Mouse (Mus musculus) CH12.LX (cell line): ENCODE results near the gene Cap2. TPM values are rescaled to one million over a fixed set of nuclear protein-coding genes. Genes with fewer than 3 reads are reported as not detected.

Experiments used
- DNase-seq: peaks from one replicate; pipeline ENCODE4 v3.0.0-alpha.2; 2013; ENCODE audit errors: extremely low read depth
- H3K27ac ChIP-seq: 2 replicates; pipeline ENCODE4 v1.5.1; 2012; ENCODE audit warnings: low read depth, mild to moderate bottlenecking, control low read depth, moderate library complexity; ENCODE audit not compliant: insufficient read depth
- H3K27me3 ChIP-seq: replicated peaks from 2 replicates; pipeline ENCODE3; 2012; ENCODE audit warnings: inconsistent platforms
- H3K36me3 ChIP-seq, 2 experiments: replicated peaks in 1 of 2; 2 replicates each; pipeline versions ENCODE3 to v1.6.1; 2012; ENCODE audit warnings: inconsistent platforms in 1 of 2, low read length in 1 of 2, mild to moderate bottlenecking in 1 of 2, mixed read lengths in 1 of 2, moderate library complexity in 1 of 2; ENCODE audit not compliant: control insufficient read depth in 1 of 2, insufficient read depth in 1 of 2
- H3K4me1 ChIP-seq, 2 experiments: 2 replicates each; pipeline ENCODE4 v1.6.1; 2012; ENCODE audit warnings: inconsistent platforms in 1 of 2, moderate library complexity in 1 of 2; ENCODE audit not compliant: insufficient read depth in 2 of 2, control insufficient read depth in 1 of 2
- H3K4me2 ChIP-seq: 2 replicates; pipeline ENCODE4 v1.6.1; 2012; ENCODE audit warnings: low read depth, mild to moderate bottlenecking, control low read depth; ENCODE audit not compliant: poor library complexity, insufficient read depth, severe bottlenecking
- H3K4me3 ChIP-seq, 3 experiments: fragments of 150-350 bp in 1 of 3; sonication (generic) in 1 of 3; replicated peaks in 1 of 3; 2 replicates each; pipeline versions ENCODE3 to v1.5.1; 2011 to 2012; ENCODE audit warnings: low read depth in 2 of 3, low read length in 2 of 3, mild to moderate bottlenecking in 2 of 3, moderate library complexity in 2 of 3, control low read depth in 1 of 3, improper control_type of control experiment in 1 of 3, inconsistent platforms in 1 of 3, mixed read lengths in 1 of 3; ENCODE audit not compliant: poor library complexity in 1 of 3
- H3K79me2 ChIP-seq: replicated peaks from 2 replicates; pipeline ENCODE4 v1.6.1; 2012; ENCODE audit warnings: mild to moderate bottlenecking, moderate library complexity; ENCODE audit not compliant: control insufficient read depth, poor library complexity, insufficient read depth, severe bottlenecking; ENCODE audit errors: extremely low read depth
- H3K9ac ChIP-seq: 2 replicates; pipeline ENCODE4 v1.6.1; 2012; ENCODE audit warnings: low read depth, mild to moderate bottlenecking, control low read depth, moderate library complexity; ENCODE audit not compliant: insufficient read depth
- H3K9me3 ChIP-seq: replicated peaks from 2 replicates; pipeline ENCODE3; 2012; ENCODE audit warnings: low read length, inconsistent platforms, mixed read lengths
- BHLHE40 ChIP-seq: IDR thresholded peaks from 2 replicates; pipeline ENCODE4 v1.6.1; 2011; ENCODE audit warnings: mild to moderate bottlenecking, low read depth, low read length, improper control_type of control experiment
- CHD1 ChIP-seq: IDR thresholded peaks from 2 replicates; pipeline ENCODE4 v1.6.1; 2012; ENCODE audit warnings: low read depth, low read length, improper control_type of control experiment, inconsistent platforms
- CHD2 ChIP-seq: IDR thresholded peaks from 2 replicates; pipeline ENCODE4 v1.6.1; 2011; ENCODE audit warnings: low read length, improper control_type of control experiment
- CTCF ChIP-seq, 2 experiments: IDR thresholded peaks in 1 of 2; conservative IDR thresholded peaks in 1 of 2; 2 replicates each; pipeline ENCODE4 v1.5.1; 2011 to 2012; ENCODE audit warnings: low read depth in 2 of 2, low read length in 2 of 2, improper control_type of control experiment in 1 of 2, inconsistent platforms in 1 of 2, mild to moderate bottlenecking in 1 of 2, moderate library complexity in 1 of 2
- ELF1 ChIP-seq: IDR thresholded peaks from 2 replicates; pipeline ENCODE4 v1.6.1; 2014; ENCODE audit warnings: low read depth, mild to moderate bottlenecking, inconsistent platforms, low read length, improper control_type of control experiment
- EP300 ChIP-seq: IDR thresholded peaks from 2 replicates; pipeline ENCODE4 v1.6.1; 2011; ENCODE audit warnings: low read length, improper control_type of control experiment
- ETS1 ChIP-seq: conservative IDR thresholded peaks from 2 replicates; pipeline ENCODE4 v1.6.1; 2012; ENCODE audit warnings: low read depth, mild to moderate bottlenecking, inconsistent platforms, low read length, improper control_type of control experiment, moderate library complexity
- HCFC1 ChIP-seq: IDR thresholded peaks from 2 replicates; pipeline ENCODE4 v1.6.1; 2012; ENCODE audit warnings: low read depth, mild to moderate bottlenecking, inconsistent platforms, low read length, improper control_type of control experiment
- IRF4 ChIP-seq: IDR thresholded peaks from 2 replicates; pipeline ENCODE4 v1.6.1; 2014; ENCODE audit warnings: low read depth, mild to moderate bottlenecking, inconsistent platforms, low read length, improper control_type of control experiment
- JUND ChIP-seq: conservative IDR thresholded peaks from 2 replicates; pipeline ENCODE4 v1.6.1; 2011; ENCODE audit warnings: low read depth, low read length, improper control_type of control experiment
- KAT2A ChIP-seq: IDR thresholded peaks from 2 replicates; pipeline ENCODE4 v1.6.1; 2012; ENCODE audit warnings: low read length, improper control_type of control experiment, inconsistent platforms; ENCODE audit not compliant: insufficient replicate concordance
- MYC ChIP-seq: IDR thresholded peaks from 2 replicates; pipeline ENCODE4 v1.6.1; 2011; ENCODE audit warnings: low read depth, mild to moderate bottlenecking, improper control_type of control experiment, low read length
- POLR2A ChIP-seq: IDR thresholded peaks from 2 replicates; pipeline ENCODE4 v1.6.1; 2011; ENCODE audit warnings: low read depth, mild to moderate bottlenecking, improper control_type of control experiment, low read length
- POLR2AphosphoS2 ChIP-seq: IDR thresholded peaks from 2 replicates; pipeline ENCODE4 v1.6.1; 2011; ENCODE audit warnings: low read depth, low read length, improper control_type of control experiment
- RAD21 ChIP-seq: IDR thresholded peaks from 2 replicates; pipeline ENCODE4 v1.6.1; 2011; ENCODE audit warnings: low read depth, mild to moderate bottlenecking, low read length, improper control_type of control experiment, moderate library complexity
- RCOR1 ChIP-seq: conservative IDR thresholded peaks from 2 replicates; pipeline ENCODE4 v1.6.1; 2012; ENCODE audit warnings: low read depth, mild to moderate bottlenecking, inconsistent platforms, low read length, improper control_type of control experiment
- SMC3 ChIP-seq: IDR thresholded peaks from 2 replicates; pipeline ENCODE4 v1.6.1; 2011; ENCODE audit warnings: low read depth, low read length, improper control_type of control experiment
- ZC3H11A ChIP-seq: IDR thresholded peaks from 2 replicates; pipeline ENCODE4 v1.6.1; 2012; ENCODE audit warnings: low read depth, mild to moderate bottlenecking, inconsistent platforms, low read length, improper control_type of control experiment
- ZKSCAN1 ChIP-seq: IDR thresholded peaks from 2 replicates; pipeline ENCODE4 v1.6.1; 2012; ENCODE audit warnings: low read depth, inconsistent platforms, low read length, improper control_type of control experiment, borderline replicate concordance
- dilution Hi-C: fragments of 300-500 bp; cut with MboI; formaldehyde crosslinking; loops from 2 replicates; pipeline ENCODE4 v1.14.3; 2020; ENCODE audit warnings: low sequenced_read_pairs; ENCODE audit not compliant: extremely low pct_unique_long_range_greater_than_20kb, extremely low pct_ligation_motif_present
- in situ Hi-C: fragments of 300-500 bp; cut with MboI; formaldehyde crosslinking; loops from 3 replicates; pipeline ENCODE4 v1.14.3; 2019; ENCODE audit warnings: low sequenced_read_pairs, low pct_ligation_motif_present, low pct_unique_long_range_greater_than_20kb, mixed read lengths
- polyA plus RNA-seq: library from polyadenylated mRNA; unstranded; fragments of >175 nt; gene quantifications from 2 replicates; pipeline ENCODE4 v1.2.1, GENCODE M21; 2012; ENCODE audit warnings: low read depth; ENCODE audit not compliant: insufficient read length
- total RNA-seq, 2 experiments: library from RNA; depleted of rRNA; stranded (reverse); fragments of 300-350 nt in 1 of 2; fragments of >200 nt in 1 of 2; gene quantifications; 2 replicates each; pipeline ENCODE4 v1.2.3; 2012 to 2014

Cap2 gene
- total and polyA plus RNA-seq, 3 experiments: 0.04 to 0.11 TPM; not detected in 1

DNA sequence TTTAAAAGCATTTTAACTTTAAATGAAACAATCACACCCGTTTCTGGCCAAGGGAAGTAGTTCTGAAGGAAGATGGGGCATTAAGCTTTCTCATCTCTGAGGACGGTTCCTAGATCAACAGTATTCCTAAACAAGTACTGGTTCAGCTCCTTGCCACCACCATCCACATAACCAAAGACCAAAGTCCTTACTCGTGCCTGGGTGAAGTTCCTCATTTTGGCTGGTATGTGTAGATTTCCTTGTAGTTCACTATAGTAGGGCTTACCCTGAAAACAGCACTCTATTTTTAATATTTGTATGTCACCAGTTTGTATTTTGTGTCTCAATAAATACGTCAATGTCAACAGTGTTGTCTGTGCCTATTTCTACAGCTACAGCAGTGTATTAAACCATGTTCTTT is 176.1 kb downstream of the Cap2 start:
- no peak for DNase-seq

DNA sequence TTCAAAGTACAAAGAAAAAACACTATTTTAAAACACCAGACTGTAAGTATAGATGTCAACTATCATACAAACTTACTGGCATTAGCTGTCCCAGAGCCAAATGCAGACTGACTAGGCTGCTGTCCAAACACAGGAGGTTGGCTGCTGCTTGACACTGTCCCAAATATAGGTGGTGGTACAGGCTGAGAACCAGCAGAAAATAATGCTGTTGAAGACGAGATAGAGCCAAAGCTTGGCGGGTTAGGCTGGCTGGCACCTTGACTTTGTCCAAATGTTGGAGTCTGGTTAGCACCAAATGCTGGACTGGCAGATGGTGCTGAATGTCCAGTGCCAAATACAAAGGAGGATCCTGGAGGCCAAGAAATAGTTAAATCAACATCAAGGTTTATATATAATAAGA is 181.3 kb downstream of the Cap2 start:
- dilution Hi-C loops: no loop called here
- Histone ChIP-seq H3K4me2 (no peak overlapping the region), H3K36me3 (peaks cover 36 to 91% of the 10 kb centered on the region in 2 experiments), H3K4me1 (no peaks in the 10 kb centered on the region), H3K9me3 (no peaks in the 10 kb centered on the region), H3K79me2 (peaks cover 21% of the 10 kb centered on the region), H3K9ac (no peak overlapping the region), H3K27me3 (no peaks in the 10 kb centered on the region), H3K4me3 (no peak overlapping the region), H3K27ac (no peak overlapping the region)
- TF ChIP-seq ELF1: no peak
- TF ChIP-seq RCOR1: no peak
- TF ChIP-seq RAD21: no peak
- no peak for TF ChIP-seq POLR2A
- no peak for TF ChIP-seq BHLHE40
- TF ChIP-seq ZC3H11A: no peak
- no peak for TF ChIP-seq MYC
- no peak for TF ChIP-seq CTCF (conservative IDR thresholded peaks at IDR 0.05 in 1 of 2, IDR thresholded peaks at IDR 0.05 in 1 of 2; ENCODE audit: low read depth in 2 of 2, low read length in 2 of 2)
- TF ChIP-seq POLR2AphosphoS2: no peak
- no peak for TF ChIP-seq CHD1
- TF ChIP-seq CHD2: no peak
- TF ChIP-seq EP300: no peak
- TF ChIP-seq HCFC1: no peak
- no peak for TF ChIP-seq JUND
- no peak for TF ChIP-seq ETS1
- in situ Hi-C loops: no loop called here
- no peak for DNase-seq

More for the DNA sequence above, 176.1 kb downstream of the Cap2 start:
- H3K9ac ChIP-seq: no peak overlapping the region
- TF ChIP-seq ZKSCAN1 (no peak), RCOR1 (no peak), IRF4 (no peak), CTCF (conservative IDR thresholded peaks at IDR 0.05 in 1 of 2, IDR thresholded peaks at IDR 0.05 in 1 of 2; ENCODE audit: low read depth in 2 of 2, low read length in 2 of 2) (no peak), KAT2A (no peak), SMC3 (no peak)
- no peak overlapping the region for H3K27ac ChIP-seq
- no peaks in the 10 kb centered on the region for H3K9me3 ChIP-seq
- no peaks in the 10 kb centered on the region for H3K27me3 ChIP-seq
- no peaks in the 10 kb centered on the region; the same call in 1 of the 2 replicates for H3K79me2 ChIP-seq
- H3K4me3 ChIP-seq: no peak overlapping the region
- in situ Hi-C loops (no loop called here), dilution Hi-C loops (no loop called here)
- H3K4me1 ChIP-seq: no peaks in the 10 kb centered on the region
- H3K36me3 ChIP-seq: peaks cover 42 to 77% of the 10 kb centered on the region in 2 experiments
- H3K4me2 ChIP-seq: no peak overlapping the region
